Mouse (Mus musculus) telencephalon, adult 2 months (tissue): ENCODE measurements around the gene Zfp462.
"Not testable (repeated sequence)": the region's sequence is repeated elsewhere in the genome, so short reads cannot be mapped to it uniquely, and the experiment has no call there.

Source experiments
- DNase-seq: peaks from one replicate; pipeline ENCODE4 v3.0.0-alpha.2; 2011; ENCODE audit warnings: low read depth, low spot score

The Zfp462 gene

DNA sequence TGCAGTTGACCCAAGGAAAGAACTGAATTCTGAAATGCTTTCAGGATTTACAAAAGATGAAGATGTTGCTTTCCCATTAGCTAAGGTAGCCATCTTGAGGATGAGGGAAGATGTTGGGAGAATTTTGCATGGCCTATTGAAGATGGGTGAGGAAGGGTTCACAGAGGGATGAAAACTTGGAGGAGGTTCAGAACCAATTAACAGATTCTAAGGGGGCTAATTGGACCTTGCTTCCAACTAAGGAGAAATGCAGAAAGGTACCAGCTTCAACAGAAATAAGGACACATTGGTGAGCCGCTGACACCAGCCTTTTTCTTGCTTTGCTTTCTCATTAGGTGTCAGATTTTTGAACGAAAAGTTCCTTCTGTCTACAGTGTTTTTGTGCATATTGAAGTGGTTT, 6.0 kb downstream of the Zfp462 start:
- DNase-seq, result no peak

DNA sequence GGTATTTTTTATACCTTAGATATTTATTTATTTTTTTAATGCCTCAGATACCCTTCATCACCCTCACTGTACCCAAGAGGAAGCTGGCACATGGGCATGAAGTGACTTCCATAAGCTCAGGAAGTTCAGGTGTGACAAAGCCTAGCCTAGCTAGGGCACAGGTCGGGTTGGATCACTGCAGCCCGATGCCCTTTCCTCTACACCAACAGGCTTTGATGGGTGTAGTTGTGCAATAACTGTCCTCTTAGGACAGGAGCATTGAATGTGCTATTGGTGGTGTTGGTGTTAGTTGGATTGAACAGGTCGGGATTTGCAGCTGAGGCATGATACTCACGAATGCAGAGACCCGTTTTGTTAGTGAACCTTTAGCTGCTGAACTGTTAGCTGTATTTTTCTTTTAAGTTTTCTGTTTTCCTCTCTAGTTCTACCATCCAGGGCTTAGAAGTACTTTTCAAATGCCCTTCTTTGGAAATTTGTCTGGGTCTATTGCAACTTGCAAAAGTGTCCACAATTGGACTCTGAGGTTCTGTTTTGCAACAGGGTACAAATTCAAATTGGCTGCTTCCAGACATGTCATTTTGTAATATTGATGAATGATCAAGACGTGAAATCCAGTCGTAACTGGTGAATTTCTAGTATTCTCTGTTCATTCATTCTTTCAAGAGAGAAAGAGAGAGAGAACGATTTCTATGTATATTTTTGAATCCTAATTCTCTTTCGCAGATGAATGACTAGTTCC, 9.0 kb downstream of the Zfp462 start:
- DNase-seq, result no peak

DNA sequence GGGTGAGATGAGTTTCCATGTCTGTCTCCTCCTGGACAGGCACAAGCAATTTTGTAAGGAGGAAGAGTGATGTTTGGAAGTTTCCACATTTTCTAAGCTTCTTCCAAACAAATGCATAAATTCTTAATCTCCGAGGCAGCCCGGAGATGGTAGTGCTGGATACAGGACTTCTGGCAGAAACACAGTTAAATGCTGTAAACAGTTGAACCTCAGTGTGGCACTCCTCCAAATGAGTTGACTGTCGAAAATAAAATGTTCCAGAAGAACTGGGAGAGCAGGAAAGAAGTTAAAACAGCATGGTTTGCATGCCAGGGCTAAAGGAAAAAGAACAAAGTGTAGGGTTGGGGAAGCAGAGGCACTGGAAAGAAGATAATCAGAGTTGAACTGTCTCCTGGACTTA, 9.6 kb downstream of the Zfp462 start:
- no peak for DNase-seq

DNA sequence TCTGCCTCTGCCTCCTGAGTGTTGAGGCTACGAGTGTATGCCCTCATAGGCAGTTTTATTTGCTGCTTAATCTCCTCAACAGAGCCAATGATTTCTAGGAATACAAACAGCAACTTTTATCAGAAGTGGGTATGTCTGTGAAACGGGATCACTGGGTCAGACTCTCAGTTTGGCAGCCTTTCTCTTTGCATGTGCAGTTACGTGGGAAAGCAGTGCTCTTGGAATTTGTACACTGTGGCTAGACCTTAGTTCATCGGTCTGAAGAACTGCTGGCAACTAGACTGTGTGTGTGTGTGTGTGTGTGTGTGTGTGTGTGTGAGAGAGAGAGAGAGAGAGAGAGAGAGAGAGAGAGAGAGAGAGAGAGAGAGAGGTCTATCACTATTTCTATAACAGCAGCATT, 15.9 kb downstream of the Zfp462 start:
- no peak for DNase-seq

DNA sequence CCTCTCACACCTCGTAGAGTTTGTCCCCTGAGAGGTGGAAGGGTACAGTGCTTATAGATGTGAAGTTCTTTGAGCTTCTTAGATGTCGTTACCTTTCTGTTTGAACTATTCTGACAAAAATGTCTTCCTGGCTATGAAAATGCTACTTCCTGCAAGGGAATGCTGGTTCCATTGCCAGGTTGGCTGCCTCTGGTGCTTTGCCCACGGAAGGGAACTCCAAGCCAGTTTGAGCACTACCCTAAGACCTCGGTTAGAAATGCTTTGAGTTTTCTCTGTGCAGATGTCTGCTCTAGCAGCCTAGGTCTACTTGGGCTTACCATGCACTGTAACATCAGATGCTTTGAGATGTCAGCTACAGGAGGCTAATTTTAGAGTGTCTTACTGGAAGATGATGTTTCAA, 17.3 kb downstream of the Zfp462 start:
- DNase-seq, result no peak

DNA sequence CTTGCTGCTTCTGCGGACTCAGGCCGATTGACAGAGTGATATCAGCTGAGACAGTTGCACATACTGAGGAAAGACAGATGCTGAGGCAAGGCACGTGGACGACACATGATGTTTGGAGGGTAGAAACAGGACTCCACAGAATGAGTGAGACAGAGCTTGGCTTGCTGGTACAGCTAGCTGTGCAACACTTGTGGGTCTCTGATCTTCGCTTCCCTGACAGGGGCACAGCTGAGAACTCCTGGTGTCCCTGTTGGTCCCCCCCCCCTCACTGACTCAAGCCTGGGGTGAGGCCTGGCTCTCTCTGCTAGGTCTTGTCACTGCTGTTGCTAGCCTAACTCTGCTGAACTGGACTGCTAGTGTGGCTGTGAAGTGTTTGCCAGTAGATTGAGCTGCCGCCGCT, 18.7 kb downstream of the Zfp462 start:
- DNase-seq, result no peak

DNA sequence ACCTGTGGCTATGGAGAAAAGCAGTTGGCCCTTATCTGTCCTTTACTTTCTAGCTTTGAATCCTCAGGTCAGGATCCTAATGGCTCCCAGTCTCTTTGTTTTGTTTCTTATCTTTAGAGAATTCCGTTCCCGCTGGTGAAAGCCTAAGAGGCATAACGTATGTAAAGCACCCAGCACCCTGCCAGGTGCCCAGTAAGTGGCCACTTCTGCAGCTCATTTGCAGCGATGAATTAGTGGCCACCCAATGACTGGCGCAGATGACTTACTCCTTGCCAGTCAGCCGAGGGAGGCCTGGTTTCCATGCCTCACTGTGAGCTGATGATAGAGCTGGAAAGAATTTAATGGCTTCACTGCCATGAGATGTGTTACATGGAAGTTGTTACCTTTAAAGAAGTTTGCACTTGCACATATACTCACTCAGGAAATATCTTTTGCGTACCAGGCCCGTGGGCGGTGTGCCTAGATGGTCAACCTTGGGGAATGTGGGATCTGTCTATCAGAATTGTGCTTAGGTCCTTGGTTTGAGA, 20.4 kb downstream of the Zfp462 start:
- no peak for DNase-seq

DNA sequence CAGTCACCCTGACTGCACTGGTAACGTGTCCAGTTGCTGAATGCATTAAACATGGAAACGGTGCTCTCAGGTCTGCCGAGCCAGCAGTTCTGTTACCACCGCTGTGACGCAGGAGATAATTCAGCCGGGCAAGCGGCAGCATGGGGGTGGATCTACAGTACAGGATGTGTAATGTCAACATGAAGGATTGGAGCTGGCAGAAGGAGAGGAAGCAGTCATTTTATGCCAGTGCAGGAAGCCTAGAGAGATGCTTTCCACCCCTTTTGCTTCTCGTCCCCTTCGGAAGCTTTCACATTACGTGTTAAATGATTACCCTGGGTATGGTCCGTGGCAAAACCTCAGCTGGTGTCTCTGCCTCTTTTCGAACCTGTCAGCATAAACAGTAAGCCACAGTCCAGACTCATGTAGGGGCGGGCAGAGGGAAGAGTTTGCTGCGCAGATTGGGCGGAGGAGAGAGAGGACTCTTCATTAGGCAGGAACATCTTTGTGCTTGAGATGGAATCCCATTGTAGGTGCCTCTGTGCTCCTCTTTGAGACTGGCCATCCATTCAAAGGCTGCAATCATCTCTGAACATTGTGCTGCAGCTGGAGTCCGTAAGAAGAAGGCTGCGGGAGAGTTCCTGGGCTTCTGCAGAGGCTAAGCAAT, 21.4 kb downstream of the Zfp462 start:
- DNase-seq, result peak; percentile 72

DNA sequence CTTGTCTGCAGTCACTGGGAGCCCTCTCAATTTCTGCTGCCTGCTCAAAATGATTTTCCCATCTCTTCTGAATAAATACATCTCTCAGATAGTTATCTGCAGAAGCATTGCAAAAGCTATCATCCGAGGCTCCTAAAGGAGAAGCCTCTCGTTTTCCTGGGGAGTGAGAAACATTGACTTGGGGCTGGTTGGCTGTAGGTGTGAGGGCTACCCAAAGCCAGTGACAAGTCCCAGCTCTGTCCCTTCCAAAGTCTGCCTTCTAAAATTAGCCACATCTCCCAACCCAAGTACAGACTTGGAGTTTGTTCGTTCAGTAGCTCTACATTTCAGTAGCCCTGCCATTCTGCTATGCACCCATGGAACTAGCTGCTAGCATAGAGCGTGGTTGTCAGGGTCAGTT, 22.3 kb downstream of the Zfp462 start:
- DNase-seq, result no peak

DNA sequence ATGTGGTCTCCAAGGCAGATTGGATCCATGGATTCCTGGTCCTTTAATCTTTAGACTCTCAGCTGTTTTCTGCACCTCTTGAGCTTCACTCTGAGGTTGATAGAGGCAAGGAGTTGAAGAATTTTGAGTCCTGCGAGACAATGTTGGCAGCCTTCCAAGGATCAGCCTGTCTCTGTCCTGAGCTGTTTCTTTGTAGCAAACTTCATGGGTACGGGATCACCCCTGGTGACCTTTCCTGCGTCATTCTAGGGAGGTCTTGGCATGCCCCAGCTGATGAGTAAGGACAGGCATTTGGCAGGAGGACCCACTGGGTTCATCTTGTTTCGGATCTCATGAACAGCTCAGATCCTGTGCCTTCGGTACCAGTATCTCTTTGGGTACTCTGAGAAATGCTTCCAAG, 22.9 kb downstream of the Zfp462 start:
- DNase-seq, result no peak

DNA sequence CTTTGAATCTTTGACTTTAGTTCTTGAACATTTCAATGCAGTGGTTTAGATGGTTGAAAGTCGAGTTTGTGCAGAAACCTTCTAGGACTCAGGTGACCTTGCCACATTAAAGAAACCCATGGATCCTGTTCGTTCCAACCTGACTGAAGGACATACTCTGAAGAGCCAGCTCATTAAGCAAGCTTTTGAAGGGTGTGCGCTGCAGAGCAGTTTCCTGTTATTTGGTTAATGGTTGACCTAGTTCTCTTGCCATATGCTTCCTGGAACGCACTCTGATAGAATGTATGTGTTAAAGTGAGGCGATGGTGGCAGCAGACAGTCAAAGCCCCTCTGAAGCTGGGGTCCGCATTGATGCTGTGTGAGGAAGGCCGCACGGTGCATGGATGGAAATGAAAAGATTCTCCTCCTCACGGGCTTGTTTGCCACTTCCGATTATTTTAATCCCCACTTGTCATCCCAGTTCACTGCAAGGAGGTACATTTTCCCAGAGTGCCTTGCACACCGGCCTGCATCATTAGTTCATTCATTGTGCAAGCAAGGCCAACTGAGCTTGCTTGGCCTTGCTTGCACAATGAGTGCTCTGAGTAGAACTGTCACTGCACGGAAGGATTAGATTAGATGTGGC, 24.9 kb downstream of the Zfp462 start:
- no peak for DNase-seq

DNA sequence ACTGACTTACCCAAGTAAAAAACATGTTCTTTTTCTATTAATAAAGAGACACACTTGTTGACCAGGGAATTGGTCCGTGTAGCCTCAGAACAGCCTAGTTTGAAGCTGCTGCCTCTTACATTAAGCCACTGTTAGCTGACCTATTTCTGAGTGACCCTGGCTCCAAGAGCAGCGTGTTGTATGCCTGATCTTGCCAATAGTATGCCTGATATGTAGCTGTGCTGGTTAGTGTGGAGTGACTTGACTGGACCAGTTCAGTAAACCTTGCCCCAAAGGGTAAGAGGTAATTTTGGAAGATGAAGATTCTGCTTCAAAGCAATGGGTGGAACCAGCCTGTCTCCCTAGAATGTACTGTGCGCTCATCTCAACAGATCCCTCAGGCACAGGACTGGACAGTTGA, 26.5 kb downstream of the Zfp462 start:
- no peak for DNase-seq

DNA sequence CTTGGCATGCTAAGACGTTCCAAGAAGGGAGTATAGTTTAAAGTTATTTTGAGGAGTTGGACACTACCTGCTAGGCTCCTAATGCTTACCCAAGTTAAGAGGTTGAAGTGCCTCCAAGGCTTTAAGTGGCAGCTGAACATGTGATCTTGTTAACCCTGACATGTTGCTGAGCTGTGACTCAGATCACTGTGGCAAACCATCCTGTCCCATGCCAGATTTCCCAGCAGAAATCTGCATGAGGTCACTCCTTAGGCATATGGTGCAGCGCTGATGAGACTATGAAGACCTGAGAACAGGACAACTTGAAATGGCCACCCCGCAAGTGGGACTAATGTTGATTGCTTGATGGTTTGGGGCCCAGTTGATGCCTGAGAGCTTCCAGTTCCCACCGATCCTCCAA, 27.2 kb downstream of the Zfp462 start:
- DNase-seq, result no peak

DNA sequence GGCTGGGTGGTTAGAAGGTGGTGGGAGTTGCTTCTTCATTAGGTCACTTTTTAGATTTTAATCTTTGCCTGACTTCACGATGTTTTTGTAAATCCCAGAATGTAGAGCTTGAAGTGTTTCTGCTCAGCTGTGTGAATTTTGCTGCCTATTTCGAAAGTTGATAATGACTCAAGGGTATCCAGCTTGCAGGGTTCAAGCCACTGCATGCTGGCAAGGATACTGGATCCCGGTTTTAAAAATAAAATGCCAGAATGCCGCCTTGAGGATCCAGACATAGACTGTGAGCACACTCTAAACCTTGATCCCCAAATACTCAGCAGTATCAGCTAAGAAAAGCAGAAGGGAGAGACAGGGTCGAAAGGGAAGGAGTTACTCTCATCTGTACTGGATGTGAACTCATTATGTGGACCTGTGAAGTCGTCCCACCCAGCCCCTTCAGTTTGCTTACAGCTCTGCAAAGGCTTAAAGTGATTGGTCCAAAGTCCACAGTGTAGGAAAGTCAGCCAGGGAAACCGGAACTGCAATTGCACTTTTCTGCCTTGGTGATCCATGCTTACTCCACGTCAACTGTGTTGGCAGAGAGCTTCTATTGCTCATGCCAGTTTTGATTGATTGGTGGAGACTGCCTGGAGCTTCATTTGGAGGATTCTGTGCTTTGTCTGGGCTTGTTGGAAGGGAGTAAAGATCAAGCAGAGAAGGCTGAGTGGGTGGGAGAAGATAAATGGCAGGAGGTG, 28.1 kb downstream of the Zfp462 start:
- no peak for DNase-seq

DNA sequence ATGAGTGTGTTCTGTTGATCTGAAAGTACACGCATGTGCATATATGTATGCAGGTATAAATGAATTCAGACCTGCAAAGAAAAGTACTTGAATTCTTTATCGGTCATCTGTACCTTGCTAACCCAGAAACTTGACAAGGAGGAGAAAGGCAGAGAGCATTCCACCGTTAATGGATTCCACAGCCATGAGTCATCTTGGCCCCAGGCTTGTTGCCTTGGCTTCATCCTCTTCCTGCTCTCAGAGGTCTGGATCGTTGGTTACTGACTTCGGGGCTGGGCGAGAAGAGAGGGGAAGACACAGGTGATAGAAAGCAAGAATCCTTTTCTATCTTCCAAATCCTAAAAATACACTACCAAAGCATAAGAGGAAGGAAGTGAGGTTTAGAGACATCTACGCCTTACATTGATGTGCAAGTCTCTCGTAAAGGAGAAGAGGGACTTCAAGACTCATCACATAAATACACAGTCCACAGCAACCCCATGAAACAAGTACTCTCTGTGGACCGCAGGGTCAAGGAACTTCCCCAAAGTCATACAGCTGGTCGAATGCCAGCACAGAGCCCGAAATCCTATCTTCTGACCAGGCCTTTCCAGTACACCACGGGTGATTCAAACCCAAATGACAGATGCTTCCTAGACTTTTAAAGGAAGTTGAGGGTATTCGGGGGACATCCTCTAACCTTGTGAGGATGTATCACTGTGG, 35.1 kb downstream of the Zfp462 start:
- no peak for DNase-seq

DNA sequence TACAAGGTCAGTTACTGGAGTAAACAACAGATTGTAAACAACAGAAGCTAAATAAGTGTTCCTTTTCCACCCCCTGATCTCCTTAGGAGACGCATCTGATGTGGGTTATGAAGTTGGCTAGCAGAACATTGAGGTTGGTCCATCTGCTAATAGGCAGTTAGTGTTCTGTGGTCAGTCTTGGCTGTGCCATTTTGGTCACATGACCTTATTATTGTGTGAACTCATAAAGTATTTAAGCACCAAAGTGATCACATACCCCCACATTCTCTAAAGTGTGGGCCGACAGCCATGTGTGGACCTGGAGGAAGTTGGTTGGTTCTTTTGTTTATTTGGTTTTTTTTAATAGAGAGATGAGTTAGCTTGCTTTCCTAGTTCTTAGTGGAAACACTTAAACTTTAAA, 39.7 kb downstream of the Zfp462 start:
- DNase-seq, result no peak

DNA sequence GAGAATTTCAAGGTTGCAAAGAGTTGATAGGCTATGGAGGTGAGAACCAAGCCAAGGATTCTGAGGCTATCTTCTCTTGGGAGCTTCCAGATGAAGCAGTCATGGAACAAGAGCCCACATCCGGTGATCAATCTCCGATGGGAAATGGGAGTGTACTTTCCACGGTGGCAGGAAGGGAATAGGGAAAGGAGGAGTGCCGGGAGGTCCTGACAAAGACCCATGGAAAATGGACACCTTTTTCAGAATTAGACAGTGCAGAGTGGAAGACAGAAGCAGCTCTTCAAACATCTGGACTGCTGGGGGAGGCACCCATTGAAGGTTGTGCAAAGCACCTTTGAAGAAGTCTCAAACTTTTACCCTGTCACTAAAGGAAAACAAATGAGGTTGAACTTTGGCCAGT, 41.8 kb downstream of the Zfp462 start:
- DNase-seq, result no peak

DNA sequence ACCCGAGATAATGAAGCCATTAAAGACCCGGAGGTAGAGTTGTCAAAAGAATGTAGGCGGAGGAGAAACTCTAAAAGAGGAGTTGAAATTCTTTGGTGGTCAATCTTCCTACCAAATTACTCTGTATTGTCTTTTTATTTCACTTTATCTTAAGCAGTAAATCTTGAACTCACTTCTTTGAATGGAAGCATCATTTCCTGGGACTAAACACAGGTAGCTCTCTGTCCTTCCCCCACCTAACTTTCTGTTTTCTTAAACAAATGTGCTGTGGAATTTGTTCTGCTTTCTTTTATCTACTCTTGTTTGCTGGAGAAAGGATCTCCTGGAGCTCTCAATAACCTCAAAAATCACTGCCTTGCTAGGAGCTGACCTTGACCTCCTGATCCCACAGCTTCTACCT, 42.4 kb downstream of the Zfp462 start:
- DNase-seq, result no peak

DNA sequence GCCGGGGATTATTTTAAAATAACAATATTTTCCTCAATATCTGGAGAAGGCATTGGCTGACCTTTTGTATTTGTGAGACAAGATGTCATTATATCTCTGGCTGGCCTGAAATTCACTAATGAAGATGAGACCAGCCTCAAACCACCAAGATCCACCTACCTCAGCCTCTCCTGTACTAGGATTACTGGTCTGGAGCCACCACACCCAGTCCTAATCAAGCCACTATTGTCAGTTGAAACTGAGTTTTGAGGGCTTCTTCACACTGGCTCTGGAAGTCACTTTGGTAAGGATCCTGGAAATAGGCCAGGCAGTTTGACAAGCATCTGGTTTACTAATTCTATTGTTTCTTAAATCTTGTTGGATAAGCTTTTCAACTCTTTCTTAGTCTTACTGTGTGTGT, 43.1 kb downstream of the Zfp462 start:
- DNase-seq, result no peak

DNA sequence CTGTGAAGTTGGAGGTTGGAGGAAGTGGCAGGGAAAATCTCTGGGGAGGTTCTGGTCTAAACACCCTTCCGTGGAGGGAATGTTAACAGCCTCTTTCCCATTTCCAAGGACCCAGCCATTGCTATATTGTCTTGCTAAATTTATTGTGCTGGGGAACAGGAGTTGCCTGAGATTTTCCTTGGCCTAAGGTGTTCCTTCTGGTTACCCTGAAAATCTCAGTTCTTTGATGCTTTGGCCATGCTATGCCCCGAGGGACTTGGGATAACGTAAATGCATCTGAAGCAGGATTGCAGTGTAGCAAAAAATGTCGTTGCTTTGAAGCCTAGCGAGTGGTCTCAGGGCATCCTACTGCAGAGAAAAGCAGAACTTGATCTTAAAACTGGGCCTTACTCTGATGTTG, 47.1 kb downstream of the Zfp462 start:
- DNase-seq, result no peak

DNA sequence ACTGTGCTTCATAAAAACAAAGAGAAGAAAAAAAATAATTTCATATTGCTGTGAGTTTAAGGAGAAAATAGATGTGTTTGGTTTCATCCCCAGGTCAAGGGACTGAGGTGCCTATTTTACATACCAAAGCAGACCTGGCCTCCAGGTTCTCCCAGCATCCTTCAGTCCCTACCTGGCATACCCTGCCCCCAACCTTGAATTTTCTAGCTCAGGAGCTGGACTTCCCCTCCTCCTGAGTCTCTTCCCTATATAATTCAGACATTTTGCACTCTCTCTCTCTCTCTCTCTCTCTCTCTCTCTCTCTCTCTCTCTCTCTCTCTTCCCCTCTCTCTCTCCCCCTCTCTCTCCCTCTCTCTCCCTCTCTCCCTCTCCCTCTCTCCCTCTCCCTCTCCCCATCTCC, 48.2 kb downstream of the Zfp462 start:
- not testable (repeated sequence) for DNase-seq

DNA sequence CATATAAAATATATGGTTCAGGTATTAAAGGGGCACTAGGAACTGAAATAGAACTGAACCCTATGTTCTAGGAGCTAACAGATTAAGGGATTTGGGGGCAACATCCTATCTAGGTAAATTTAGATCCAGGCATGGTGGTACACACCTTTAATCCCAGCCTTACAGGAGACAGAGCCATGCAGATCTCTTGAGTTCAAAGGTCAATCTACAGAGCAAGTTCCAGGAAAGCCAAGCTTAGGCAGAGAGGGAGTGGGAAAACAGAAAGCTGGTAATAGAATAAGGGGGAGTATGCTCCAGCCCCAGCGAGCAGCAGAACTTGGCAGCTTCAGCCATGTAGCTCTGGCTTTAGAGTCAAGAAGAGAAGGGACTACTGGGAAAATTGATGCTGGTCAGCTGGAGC, 50.4 kb downstream of the Zfp462 start:
- DNase-seq, result no peak
